Mouse (Mus musculus) hindbrain, embryonic 16.5 days (tissue): ENCODE data around the gene Krt28. TPM values are rescaled to one million over a fixed set of nuclear protein-coding genes. Genes with fewer than 3 reads are reported as not detected.

Experiments used
- ATAC-seq: fragments of 200-750 bp; cut with Nextera tagmentation; 2 replicates; pipeline ENCODE4 v1.8.0; 2017; ENCODE audit warnings: moderate TSS enrichment, moderate library complexity
- H3K27ac ChIP-seq: fragments of 300-500 bp; sonication (generic); 2 replicates; pipeline ENCODE4 v1.5.1; 2014; ENCODE audit warnings: low read depth, mild to moderate bottlenecking, control low read depth, low read length, moderate library complexity
- H3K27me3 ChIP-seq: fragments of 300-500 bp; sonication (generic); replicated peaks from 2 replicates; pipeline ENCODE4 v1.6.1; 2014; ENCODE audit warnings: low read length; ENCODE audit not compliant: control insufficient read depth, insufficient read depth
- H3K36me3 ChIP-seq: fragments of 300-500 bp; sonication (generic); 2 replicates; pipeline ENCODE4 v1.6.1; 2014; ENCODE audit warnings: mild to moderate bottlenecking, low read length, moderate library complexity, mixed read lengths; ENCODE audit not compliant: control insufficient read depth, insufficient read depth
- H3K4me1 ChIP-seq: fragments of 300-500 bp; sonication (generic); 2 replicates; pipeline ENCODE4 v1.6.1; 2014; ENCODE audit warnings: low read depth, low read length; ENCODE audit not compliant: control insufficient read depth, insufficient read depth
- H3K4me2 ChIP-seq: fragments of 300-500 bp; sonication (generic); 2 replicates; pipeline ENCODE4 v1.6.1; 2014; ENCODE audit warnings: mild to moderate bottlenecking, low read length, control low read depth, moderate library complexity
- H3K4me3 ChIP-seq: fragments of 300-500 bp; sonication (generic); 2 replicates; pipeline ENCODE4 v1.5.1; 2014; ENCODE audit warnings: mild to moderate bottlenecking, low read length, control low read depth, moderate library complexity
- H3K9ac ChIP-seq: fragments of 300-500 bp; sonication (generic); 2 replicates; pipeline ENCODE4 v1.6.1; 2014; ENCODE audit warnings: low read depth, mild to moderate bottlenecking, control low read depth, low read length, moderate library complexity
- H3K9me3 ChIP-seq: fragments of 300-500 bp; sonication (generic); 2 replicates; pipeline ENCODE4 v1.6.1; 2014; ENCODE audit warnings: mild to moderate bottlenecking, low read length, moderate library complexity; ENCODE audit not compliant: control insufficient read depth
- WGBS: fragments of 180-500 bp; shearing (Covaris S2); extraction: QIAGEN DNeasy Blood & Tissue Kit; methylation state at CpG from one replicate; pipeline ENCODE4 v1.1.7; 2014; 5-methylcytosine and 5-hydroxymethylcytosine counted together
- polyA plus RNA-seq: library from polyadenylated mRNA; unstranded; fragments of >200 nt; fragmentation: Nextera tagmentation; extraction: Ambion mirVana; gene quantifications from 2 replicates; pipeline ENCODE4 v1.2.1, GENCODE M21; 2015

The Krt28 gene
- polyA plus RNA-seq: 0.52 and 0.55 TPM in 2 replicates

DNA sequence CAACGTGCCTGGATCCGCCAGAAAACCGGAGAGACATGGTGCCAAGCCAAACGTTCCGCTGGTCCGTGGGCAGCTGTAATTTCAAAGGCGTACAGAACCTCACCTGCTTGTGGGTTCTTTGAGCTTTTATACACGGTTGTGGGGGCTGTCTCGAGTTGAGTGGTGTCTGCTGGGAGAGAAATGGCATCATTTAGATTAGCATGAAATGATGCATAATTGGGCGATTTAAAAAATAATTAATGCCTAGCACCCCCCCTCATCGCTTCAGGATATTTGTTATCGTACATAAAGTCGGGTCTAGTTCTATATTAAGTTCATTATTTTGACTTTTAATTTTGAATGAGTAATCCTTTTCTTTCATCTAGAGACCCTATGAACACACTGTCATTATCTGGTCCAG is at the start of gene Krt28:
Gene Krt28 (minus strand): TSS at position 101 of the 400 bp plus-strand sequence.
- peaks cover 2% of the 10 kb centered on the region; the same call in 1 of the 2 replicates for H3K27me3 ChIP-seq
- WGBS: 83% methylated on average over 13 of the region's 13 CpGs

DNA sequence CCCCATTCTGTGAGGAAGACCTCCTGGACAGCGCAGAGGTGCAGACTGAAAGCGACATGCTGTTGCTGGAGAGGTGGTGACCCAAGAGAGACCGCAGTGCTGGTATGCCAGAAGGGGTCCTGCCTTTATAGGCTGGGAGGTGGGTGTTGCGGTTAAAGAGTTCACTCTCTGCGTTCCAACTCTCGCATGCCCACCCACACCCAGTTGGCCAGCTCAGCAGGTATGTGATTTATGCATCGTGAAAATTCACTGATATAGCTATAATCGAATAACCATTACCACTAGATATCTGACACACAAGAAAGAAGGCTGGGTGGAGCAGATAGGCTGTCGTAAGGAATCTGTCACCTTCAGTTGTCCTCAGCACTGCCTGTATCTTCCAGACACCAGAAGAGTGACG is 47.5 kb upstream of the Krt28 start, which contains the start of gene Krt12:
Gene Krt12 (minus strand): TSS at position 101 of the 400 bp plus-strand sequence.
- Histone ChIP-seq H3K27ac (no peak within 1 kb of the TSS), H3K9ac (no peak within 1 kb of the TSS), H3K4me1 (no peaks in the 10 kb centered on the region), H3K27me3 (0 out of 2 replicates have a peak, but pooled peaks cover 3% of the 10 kb centered on the region), H3K9me3 (no peaks in the 10 kb centered on the region), H3K36me3 (no peaks in the 10 kb centered on the region), H3K4me2 (no peak within 1 kb of the TSS), H3K4me3 (no peak within 1 kb of the TSS)
- WGBS: 84% methylated on average over 10 of the region's 10 CpGs
- no peak for ATAC-seq

More for the DNA sequence above, at the start of gene Krt28:
- Histone ChIP-seq H3K4me1 (no peaks in the 10 kb centered on the region), H3K9ac (no peak within 1 kb of the TSS), H3K27ac (no peak within 1 kb of the TSS), H3K36me3 (no peaks in the 10 kb centered on the region), H3K9me3 (no peaks in the 10 kb centered on the region), H3K4me3 (no peak within 1 kb of the TSS), H3K4me2 (no peak within 1 kb of the TSS)
- no peak for ATAC-seq

- H3K27me3 ChIP-seq: 0 out of 2 replicates have a peak, but pooled peaks cover 3% of the 10 kb centered on the region
- H3K4me1 ChIP-seq: no peaks in the 10 kb centered on the region
- H3K27ac ChIP-seq: no peak overlapping the region
- no peaks in the 10 kb centered on the region for H3K36me3 ChIP-seq
- H3K4me3 ChIP-seq: no peak overlapping the region
- no peak for ATAC-seq
- 68% methylated on average over 10 of the region's 10 CpGs for WGBS
- no peak overlapping the region for H3K9ac ChIP-seq
- H3K4me2 ChIP-seq: no peak overlapping the region
- no peaks in the 10 kb centered on the region for H3K9me3 ChIP-seq
Observed at GRCm38 (mm10) chr11:99420586-99420985, 45.9 kb upstream of the Krt28 start.

GRCm38 (mm10) chr11:99417819-99418218 is 43.1 kb upstream of the Krt28 start:
- Histone ChIP-seq H3K9me3 (no peaks in the 10 kb centered on the region), H3K4me1 (no peaks in the 10 kb centered on the region), H3K36me3 (no peaks in the 10 kb centered on the region), H3K9ac (no peak overlapping the region), H3K27me3 (0 out of 2 replicates have a peak, but pooled peaks cover 3% of the 10 kb centered on the region), H3K4me3 (no peak overlapping the region), H3K4me2 (no peak overlapping the region), H3K27ac (no peak overlapping the region)
- no peak for ATAC-seq
- WGBS: 68% methylated on average over 16 of the region's 16 CpGs

GRCm38 (mm10) chr11:99416902-99417301 is 42.2 kb upstream of the Krt28 start:
- no peak overlapping the region for H3K4me3 ChIP-seq
- no peak overlapping the region for H3K4me2 ChIP-seq
- 0 out of 2 replicates have a peak, but pooled peaks cover under 1% of the 10 kb centered on the region for H3K27me3 ChIP-seq
- H3K36me3 ChIP-seq: no peaks in the 10 kb centered on the region
- H3K9me3 ChIP-seq: no peaks in the 10 kb centered on the region
- no peak for ATAC-seq
- no peak overlapping the region for H3K9ac ChIP-seq
- 78% methylated on average over 13 of the region's 13 CpGs for WGBS
- H3K27ac ChIP-seq: no peak overlapping the region
- no peaks in the 10 kb centered on the region for H3K4me1 ChIP-seq

GRCm38 (mm10) chr11:99414463-99415147 is 39.9 kb upstream of the Krt28 start:
- no peaks in the 10 kb centered on the region for H3K27me3 ChIP-seq
- no peaks in the 10 kb centered on the region for H3K4me1 ChIP-seq
- no peaks in the 10 kb centered on the region for H3K9me3 ChIP-seq
- no peak overlapping the region for H3K4me2 ChIP-seq
- H3K4me3 ChIP-seq: no peak overlapping the region
- no peak overlapping the region for H3K9ac ChIP-seq
- WGBS: 93% methylated on average over 13 of the region's 13 CpGs
- no peak for ATAC-seq
- no peaks in the 10 kb centered on the region for H3K36me3 ChIP-seq
- no peak overlapping the region for H3K27ac ChIP-seq

GRCm38 (mm10) chr11:99413247-99413646 is 38.5 kb upstream of the Krt28 start:
- no peaks in the 10 kb centered on the region for H3K4me1 ChIP-seq
- no peak for ATAC-seq
- WGBS: 20% methylated on average over 6 of the region's 6 CpGs
- H3K36me3 ChIP-seq: no peaks in the 10 kb centered on the region
- H3K9me3 ChIP-seq: no peaks in the 10 kb centered on the region
- H3K9ac ChIP-seq: no peak overlapping the region
- H3K27me3 ChIP-seq: no peaks in the 10 kb centered on the region
- H3K4me3 ChIP-seq: no peak overlapping the region
- H3K4me2 ChIP-seq: no peak overlapping the region
- no peak overlapping the region for H3K27ac ChIP-seq

DNA sequence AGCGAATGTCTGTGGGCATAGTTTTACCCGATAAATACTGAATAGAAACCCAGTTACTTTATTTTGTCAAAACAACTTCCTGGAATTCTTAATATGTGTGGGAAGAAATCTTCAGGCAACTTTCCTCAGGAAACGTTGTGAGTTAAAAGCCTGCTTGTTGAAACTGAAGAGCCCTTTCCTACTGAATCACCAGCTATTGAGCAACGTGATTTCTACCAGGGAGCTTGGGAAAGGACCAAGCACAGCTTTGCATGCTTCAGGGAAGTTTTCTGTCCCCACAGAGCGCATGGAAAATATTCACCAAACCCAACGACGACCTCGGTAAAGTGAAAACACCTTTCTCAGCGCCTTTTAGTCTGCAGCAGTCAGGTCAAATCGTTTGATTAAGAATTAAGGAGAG is 31.5 kb upstream of the Krt28 start:
- H3K4me2 ChIP-seq: no peak overlapping the region
- WGBS: 79% methylated on average over 10 of the region's 10 CpGs
- H3K27ac ChIP-seq: no peak overlapping the region
- H3K27me3 ChIP-seq: no peaks in the 10 kb centered on the region
- H3K36me3 ChIP-seq: no peaks in the 10 kb centered on the region
- no peaks in the 10 kb centered on the region for H3K4me1 ChIP-seq
- no peak overlapping the region for H3K4me3 ChIP-seq
- ATAC-seq: no peak
- H3K9me3 ChIP-seq: no peaks in the 10 kb centered on the region
- H3K9ac ChIP-seq: no peak overlapping the region

- Histone ChIP-seq H3K27ac (no peak overlapping the region), H3K9ac (no peak overlapping the region), H3K4me1 (no peaks in the 10 kb centered on the region), H3K4me3 (no peak overlapping the region), H3K4me2 (no peak overlapping the region), H3K36me3 (no peaks in the 10 kb centered on the region), H3K9me3 (no peaks in the 10 kb centered on the region), H3K27me3 (no peaks in the 10 kb centered on the region)
- WGBS: 88% methylated on average over 13 of the region's 13 CpGs
- no peak for ATAC-seq
Observed at GRCm38 (mm10) chr11:99399956-99400549, 25.4 kb upstream of the Krt28 start.
